Mouse (Mus musculus): ENCODE results near the gene Ttll5. TPM values are rescaled to one million over a fixed set of nuclear protein-coding genes. Genes with fewer than 3 reads are reported as not detected.

The Ttll5 gene
- total and polyA plus RNA-seq, 2 experiments from 2014 or later, result 10.4 to 15.9 TPM

DNA sequence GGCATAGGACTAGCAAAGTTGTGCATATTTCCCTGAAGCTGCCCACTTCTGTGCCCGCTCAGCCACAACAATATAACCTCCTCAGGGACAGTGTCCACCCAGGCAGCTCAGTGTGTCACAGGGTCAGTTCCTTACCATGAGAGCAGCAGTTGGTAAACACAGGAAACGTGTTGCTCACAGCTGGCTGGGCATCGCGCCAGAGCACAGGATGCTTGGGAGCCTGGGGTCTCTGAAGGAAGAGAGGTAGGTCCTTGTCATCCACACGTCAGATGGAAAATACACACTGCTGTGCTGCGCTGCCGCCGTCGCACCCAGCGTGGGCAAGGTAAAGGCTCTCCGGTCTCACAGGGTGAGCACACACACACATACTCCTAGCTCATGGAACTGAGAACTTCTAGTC, 139.2 kb downstream of the Ttll5 start:
- Histone ChIP-seq H3K9me3 (ENCODE audit: low read length) (no peaks in the 10 kb centered on the region), H3K36me3 (ENCODE audit: insufficient read depth, low read length) (no peaks in the 10 kb centered on the region), H3K4me1 (ENCODE audit: insufficient read depth, low read length) (0 out of 2 replicates have a peak, but pooled peaks cover 4% of the 10 kb centered on the region), H3K9ac (replicated peaks; ENCODE audit: low read length, poor library complexity, severe bottlenecking) (no peak overlapping the region), H3K27ac (ENCODE audit: low read depth, low read length) (no peak overlapping the region), H3K27me3 (ENCODE audit: insufficient read depth, low read length) (no peaks in the 10 kb centered on the region), H3K4me3 (ENCODE audit: low read depth, low read length) (no peak overlapping the region), H3K4me2 (ENCODE audit: low read depth, low read length, poor library complexity, severe bottlenecking) (no peak overlapping the region)
- ATAC-seq (ENCODE audit: low FRiP score), result no peak
- DNase-seq (ENCODE audit: low spot score), result no peak
- WGBS, result 93% methylated on average over 11 of the region's 11 CpGs
- TF ChIP-seq CTCF (IDR thresholded peaks at IDR 0.05), result no peak

DNA sequence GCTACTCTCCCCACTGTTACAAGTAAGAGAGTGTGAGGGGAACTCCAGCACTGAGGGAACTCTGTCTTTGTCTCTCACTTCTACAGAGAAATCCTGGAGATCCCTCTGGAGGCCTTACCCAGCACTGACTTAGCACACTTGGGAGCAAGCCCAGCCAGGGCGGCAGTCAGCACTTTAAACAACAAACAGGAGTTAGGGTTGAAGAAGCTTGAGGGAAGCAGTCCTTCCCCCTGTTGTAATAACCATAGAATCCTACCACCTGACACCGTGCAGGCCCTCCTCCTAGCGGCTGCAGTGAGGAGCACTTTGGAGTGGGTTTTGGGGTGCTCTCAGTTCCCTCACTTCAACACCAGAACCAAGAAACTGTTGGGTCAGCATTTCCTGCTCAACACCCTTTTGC, 140.0 kb downstream of the Ttll5 start:
- H3K27ac ChIP-seq (ENCODE audit: low read depth, low read length), result no peak overlapping the region
- H3K27me3 ChIP-seq (ENCODE audit: insufficient read depth, low read length), result no peaks in the 10 kb centered on the region
- 0 out of 2 replicates have a peak, but pooled peaks cover 4% of the 10 kb centered on the region for H3K4me1 ChIP-seq (ENCODE audit: insufficient read depth, low read length)
- WGBS, result 91% methylated on average over 3 of the region's 3 CpGs
- DNase-seq (ENCODE audit: low spot score), result no peak
- no peak for TF ChIP-seq CTCF (IDR thresholded peaks at IDR 0.05)
- H3K9ac ChIP-seq (replicated peaks; ENCODE audit: low read length, poor library complexity, severe bottlenecking), result no peak overlapping the region
- H3K4me2 ChIP-seq (ENCODE audit: low read depth, low read length, poor library complexity, severe bottlenecking), result no peak overlapping the region
- H3K4me3 ChIP-seq (ENCODE audit: low read depth, low read length), result no peak overlapping the region
- H3K9me3 ChIP-seq (ENCODE audit: low read length), result no peaks in the 10 kb centered on the region
- no peaks in the 10 kb centered on the region for H3K36me3 ChIP-seq (ENCODE audit: insufficient read depth, low read length)
- no peak for ATAC-seq (ENCODE audit: low FRiP score)

GRCm38 (mm10) chr12:85967812-85968211, 143.4 kb downstream of the Ttll5 start:
- Histone ChIP-seq H3K27me3 (ENCODE audit: insufficient read depth, low read length) (no peaks in the 10 kb centered on the region), H3K9ac (replicated peaks; ENCODE audit: low read length, poor library complexity, severe bottlenecking) (no peak overlapping the region), H3K4me1 (ENCODE audit: insufficient read depth, low read length) (0 out of 2 replicates have a peak, but pooled peaks cover 4% of the 10 kb centered on the region), H3K4me2 (ENCODE audit: low read depth, low read length, poor library complexity, severe bottlenecking) (no peak overlapping the region), H3K4me3 (ENCODE audit: low read depth, low read length) (no peak overlapping the region), H3K36me3 (ENCODE audit: insufficient read depth, low read length) (no peaks in the 10 kb centered on the region), H3K9me3 (ENCODE audit: low read length) (no peaks in the 10 kb centered on the region), H3K27ac (ENCODE audit: low read depth, low read length) (no peak overlapping the region)
- no peak for TF ChIP-seq CTCF (IDR thresholded peaks at IDR 0.05)
- no peak for ATAC-seq (ENCODE audit: low FRiP score)
- DNase-seq (ENCODE audit: low spot score), result no peak

DNA sequence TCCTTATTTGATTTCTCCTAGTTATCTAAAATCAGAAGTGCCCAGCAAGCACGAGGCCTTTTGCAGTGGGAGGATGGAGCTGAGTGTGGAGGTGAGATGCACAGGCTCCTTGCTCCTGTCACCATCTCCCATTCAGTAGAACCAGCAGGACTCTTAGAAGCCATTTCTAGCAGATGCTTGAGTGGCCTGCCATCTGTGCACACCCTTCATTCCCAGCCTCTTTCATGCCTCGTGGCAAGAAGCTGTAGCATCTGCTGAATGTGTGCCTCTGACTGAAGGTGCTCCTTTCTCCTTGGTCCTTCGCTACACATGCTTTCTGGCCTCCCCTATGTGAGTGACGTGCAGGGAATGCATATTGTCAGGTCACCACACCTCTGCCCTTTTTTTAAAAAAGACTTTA, 143.9 kb downstream of the Ttll5 start:
- Histone ChIP-seq H3K4me2 (ENCODE audit: low read depth, low read length, poor library complexity, severe bottlenecking) (no peak overlapping the region), H3K9me3 (ENCODE audit: low read length) (no peaks in the 10 kb centered on the region), H3K9ac (replicated peaks; ENCODE audit: low read length, poor library complexity, severe bottlenecking) (no peak overlapping the region), H3K4me3 (ENCODE audit: low read depth, low read length) (no peak overlapping the region), H3K4me1 (ENCODE audit: insufficient read depth, low read length) (no peaks in the 10 kb centered on the region), H3K27me3 (ENCODE audit: insufficient read depth, low read length) (no peaks in the 10 kb centered on the region), H3K27ac (ENCODE audit: low read depth, low read length) (no peak overlapping the region), H3K36me3 (ENCODE audit: insufficient read depth, low read length) (no peaks in the 10 kb centered on the region)
- DNase-seq (ENCODE audit: low spot score) (peak; percentile 55), ATAC-seq (ENCODE audit: low FRiP score) (no peak)
- 80% methylated on average over 4 of the region's 4 CpGs for WGBS
- TF ChIP-seq CTCF (IDR thresholded peaks at IDR 0.05), result no peak

- ATAC-seq (ENCODE audit: low FRiP score) (no peak), DNase-seq (ENCODE audit: low spot score) (no peak)
- H3K4me1 ChIP-seq (ENCODE audit: insufficient read depth, low read length), result no peaks in the 10 kb centered on the region
- no peaks in the 10 kb centered on the region for H3K36me3 ChIP-seq (ENCODE audit: insufficient read depth, low read length)
- no peak for TF ChIP-seq CTCF (IDR thresholded peaks at IDR 0.05)
- 63% methylated on average over 5 of the region's 5 CpGs for WGBS
- no peak overlapping the region for H3K4me3 ChIP-seq (ENCODE audit: low read depth, low read length)
- no peaks in the 10 kb centered on the region for H3K27me3 ChIP-seq (ENCODE audit: insufficient read depth, low read length)
- no peak overlapping the region for H3K9ac ChIP-seq (replicated peaks; ENCODE audit: low read length, poor library complexity, severe bottlenecking)
- no peak overlapping the region for H3K4me2 ChIP-seq (ENCODE audit: low read depth, low read length, poor library complexity, severe bottlenecking)
- no peak overlapping the region for H3K27ac ChIP-seq (ENCODE audit: low read depth, low read length)
- H3K9me3 ChIP-seq (ENCODE audit: low read length), result no peaks in the 10 kb centered on the region
Observed at GRCm38 (mm10) chr12:85969571-85969970, 145.1 kb downstream of the Ttll5 start.

- no peaks in the 10 kb centered on the region for H3K36me3 ChIP-seq (ENCODE audit: insufficient read depth, low read length)
- no peak for TF ChIP-seq CTCF (IDR thresholded peaks at IDR 0.05)
- no peak overlapping the region for H3K4me2 ChIP-seq (ENCODE audit: low read depth, low read length, poor library complexity, severe bottlenecking)
- DNase-seq (ENCODE audit: low spot score), result peak; percentile 38
- no peak overlapping the region for H3K9ac ChIP-seq (replicated peaks; ENCODE audit: low read length, poor library complexity, severe bottlenecking)
- H3K27me3 ChIP-seq (ENCODE audit: insufficient read depth, low read length), result no peaks in the 10 kb centered on the region
- no peaks in the 10 kb centered on the region for H3K4me1 ChIP-seq (ENCODE audit: insufficient read depth, low read length)
- no peak for ATAC-seq (ENCODE audit: low FRiP score)
- no peak overlapping the region for H3K4me3 ChIP-seq (ENCODE audit: low read depth, low read length)
- no peak overlapping the region for H3K27ac ChIP-seq (ENCODE audit: low read depth, low read length)
- 62% methylated on average over 5 of the region's 5 CpGs for WGBS
- no peaks in the 10 kb centered on the region for H3K9me3 ChIP-seq (ENCODE audit: low read length)
Observed at GRCm38 (mm10) chr12:85970191-85970590, 145.7 kb downstream of the Ttll5 start.

Data from midbrain, postnatal 0 days (tissue).